Mouse (Mus musculus) telencephalon, adult 2 months (tissue): ENCODE results near the gene Npepps.
"Not testable (repeated sequence)": the region's sequence is repeated elsewhere in the genome, so short reads cannot be mapped to it uniquely, and the experiment has no call there.

Experiments used
- DNase-seq: peaks from one replicate; pipeline ENCODE4 v3.0.0-alpha.2; 2011; ENCODE audit warnings: low read depth, low spot score

The Npepps gene

DNA sequence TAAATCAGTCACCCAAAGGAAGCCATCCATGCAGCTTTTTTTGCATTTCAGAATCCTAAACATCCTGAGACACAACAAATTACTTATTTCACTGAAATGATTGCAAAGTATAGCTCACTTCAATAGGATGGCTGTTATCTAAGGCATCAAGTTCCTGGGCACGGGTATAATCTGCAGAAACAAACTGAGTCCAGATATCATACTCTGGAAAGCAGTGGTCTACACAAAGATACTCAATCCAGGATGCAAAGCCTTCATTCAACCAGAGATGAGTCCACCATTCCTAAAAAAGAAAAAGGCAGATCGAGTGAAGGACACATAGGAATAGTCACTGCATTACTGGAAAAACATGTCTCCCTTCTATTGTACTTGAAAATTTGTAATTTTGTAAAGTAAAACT, 42.5 kb downstream of the Npepps start:
- no peak for DNase-seq

DNA sequence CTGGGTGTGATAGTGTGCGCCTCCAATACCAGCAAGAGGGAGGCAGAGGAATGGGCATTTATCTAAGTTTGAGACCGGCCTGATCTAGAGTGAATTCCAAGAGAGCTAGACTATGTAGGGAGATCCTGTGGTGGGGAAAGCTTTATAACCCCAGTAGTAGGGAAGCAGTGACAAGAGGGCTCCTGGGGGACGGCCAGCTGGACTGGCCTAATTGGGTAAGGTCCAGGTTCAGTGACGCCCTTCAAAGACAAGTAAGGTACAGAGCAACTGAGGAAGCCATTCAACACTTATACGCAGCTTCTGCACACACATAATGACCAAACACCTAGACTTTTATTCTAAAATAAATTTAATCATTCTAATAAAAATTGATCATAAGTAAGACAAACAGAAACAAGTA, 48.0 kb downstream of the Npepps start:
- no peak for DNase-seq

DNA sequence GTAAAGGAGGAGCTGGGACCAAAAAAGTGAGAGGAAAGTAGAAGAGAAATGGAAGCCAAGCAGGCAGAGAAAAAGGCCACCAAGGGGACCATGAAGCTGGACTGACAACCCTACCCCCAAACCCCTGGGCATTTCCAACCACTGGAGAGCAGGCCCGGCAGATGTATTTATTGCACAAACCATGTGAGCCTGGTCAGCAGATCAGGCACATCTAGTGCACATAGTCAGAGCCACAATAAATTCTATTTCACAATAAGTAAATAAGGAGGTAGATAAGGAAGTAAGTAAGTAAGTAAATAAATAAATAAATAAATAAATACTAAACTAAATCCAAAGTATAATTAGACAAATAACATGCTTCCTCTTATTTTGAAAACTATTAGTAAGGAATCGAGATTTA, 51.0 kb downstream of the Npepps start:
- DNase-seq = no peak

DNA sequence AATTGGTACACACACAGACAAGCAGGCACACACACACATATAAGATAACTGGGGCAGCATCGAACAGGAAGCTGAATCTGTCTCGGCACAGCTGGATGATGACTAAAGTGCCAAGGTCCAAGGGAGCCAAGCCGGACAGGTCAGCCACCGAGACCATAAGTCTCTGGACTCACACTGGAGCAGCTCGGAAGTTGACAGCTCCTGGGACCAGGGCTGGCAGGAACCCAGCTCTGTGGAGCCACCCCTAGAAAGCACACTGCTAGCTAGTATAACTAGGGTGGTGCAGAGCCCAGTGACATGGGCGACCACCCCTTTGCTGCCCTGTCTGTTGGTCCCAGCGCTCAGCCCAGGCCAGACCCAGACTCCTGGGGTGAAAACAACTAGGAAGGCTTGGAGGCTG, 51.5 kb downstream of the Npepps start:
- no peak for DNase-seq

DNA sequence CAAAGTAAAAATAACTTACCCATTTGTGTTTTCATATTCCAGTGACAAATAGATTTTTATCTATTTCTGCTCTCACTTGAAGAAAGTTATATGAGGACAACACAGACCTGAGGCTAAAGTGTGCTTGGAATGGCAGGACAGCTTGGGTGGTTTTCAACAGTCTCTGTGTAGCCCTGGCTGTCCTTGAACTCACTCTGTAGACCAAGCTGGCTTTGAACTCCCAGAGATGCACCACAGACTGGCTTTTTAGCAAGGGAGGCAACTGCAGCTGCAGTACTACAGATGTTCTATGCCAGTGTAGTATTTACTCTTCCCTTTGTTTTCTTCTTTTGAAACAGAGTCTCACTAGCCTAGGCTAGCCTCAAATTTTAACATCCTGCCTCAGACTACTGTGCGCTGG, 54.3 kb downstream of the Npepps start:
- no peak for DNase-seq

DNA sequence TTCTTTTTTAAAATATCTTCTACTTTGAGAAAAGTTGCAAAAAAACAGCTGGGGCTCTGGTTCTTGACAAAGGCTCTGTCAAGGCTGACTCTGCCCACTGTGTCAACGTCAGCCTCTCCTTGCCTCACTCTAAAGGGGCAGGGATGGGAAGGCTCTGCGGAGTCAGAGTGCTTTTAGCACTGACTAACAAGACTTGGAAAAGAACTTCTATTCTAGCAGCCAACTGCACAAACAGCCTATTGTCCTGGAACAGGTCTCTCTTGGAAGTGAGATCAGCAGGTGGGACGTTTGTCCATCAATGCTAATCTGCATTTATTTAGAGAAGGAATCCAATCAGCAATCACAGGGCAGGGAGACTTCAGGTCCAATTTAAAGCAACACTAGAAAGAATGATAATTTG, 57.0 kb downstream of the Npepps start:
- no peak for DNase-seq

DNA sequence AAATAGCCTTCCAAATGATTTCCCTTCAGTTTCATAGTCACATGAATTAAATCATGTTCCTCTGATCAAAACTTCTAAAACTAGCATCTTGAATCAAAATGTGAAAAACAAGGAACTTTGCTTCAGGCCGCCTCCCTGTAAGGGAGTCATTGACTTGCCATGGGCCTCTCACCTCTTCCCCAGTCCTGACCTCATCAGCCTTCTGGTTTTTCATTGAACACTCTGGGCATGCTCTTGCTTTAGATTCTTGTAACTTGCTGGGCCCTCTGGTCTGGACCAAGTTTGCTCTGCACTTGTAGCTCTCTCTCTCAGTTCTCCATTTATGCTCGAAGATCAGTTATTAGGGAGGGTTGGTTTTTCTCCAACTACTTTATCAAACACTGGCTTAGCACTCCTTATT, 58.8 kb downstream of the Npepps start:
- no peak for DNase-seq

DNA sequence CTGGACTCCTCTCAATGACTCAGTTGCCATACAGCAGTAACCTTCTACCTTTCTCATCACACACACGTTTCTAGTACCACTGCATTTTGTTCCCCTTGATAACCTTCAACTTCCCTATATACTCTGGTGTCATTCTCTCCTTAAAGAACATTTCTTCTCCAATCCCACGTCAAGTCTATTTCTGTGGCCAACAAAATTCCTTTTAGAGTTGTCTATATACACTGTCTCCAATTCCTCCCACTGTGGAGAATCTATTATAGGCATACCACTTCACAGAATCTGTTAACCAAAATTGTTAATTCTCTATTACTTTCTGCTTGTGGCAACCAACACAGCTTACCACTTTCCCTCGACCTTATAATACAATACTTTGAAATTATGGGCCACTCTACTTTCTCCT, 60.2 kb downstream of the Npepps start:
- DNase-seq = peak; percentile 59

DNA sequence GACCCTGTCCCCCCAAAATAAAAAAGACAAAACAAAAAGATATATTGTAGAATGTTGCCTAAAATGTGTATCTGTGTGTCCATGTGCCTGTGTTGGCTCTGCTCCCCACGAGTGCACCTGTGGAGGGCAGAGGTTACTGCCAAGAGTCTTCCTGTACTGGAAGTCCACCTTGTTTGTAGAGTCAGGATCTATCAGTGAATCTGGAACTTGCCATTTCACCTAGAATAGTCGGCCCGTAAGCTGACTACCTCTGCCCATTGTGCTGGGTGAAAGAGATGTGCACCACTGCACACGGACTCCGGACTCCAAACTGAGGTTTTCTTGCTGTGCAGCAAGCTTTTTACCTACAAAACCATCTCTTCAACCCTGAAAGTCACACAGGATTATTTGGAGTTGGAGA, 66.0 kb downstream of the Npepps start:
- no peak for DNase-seq

DNA sequence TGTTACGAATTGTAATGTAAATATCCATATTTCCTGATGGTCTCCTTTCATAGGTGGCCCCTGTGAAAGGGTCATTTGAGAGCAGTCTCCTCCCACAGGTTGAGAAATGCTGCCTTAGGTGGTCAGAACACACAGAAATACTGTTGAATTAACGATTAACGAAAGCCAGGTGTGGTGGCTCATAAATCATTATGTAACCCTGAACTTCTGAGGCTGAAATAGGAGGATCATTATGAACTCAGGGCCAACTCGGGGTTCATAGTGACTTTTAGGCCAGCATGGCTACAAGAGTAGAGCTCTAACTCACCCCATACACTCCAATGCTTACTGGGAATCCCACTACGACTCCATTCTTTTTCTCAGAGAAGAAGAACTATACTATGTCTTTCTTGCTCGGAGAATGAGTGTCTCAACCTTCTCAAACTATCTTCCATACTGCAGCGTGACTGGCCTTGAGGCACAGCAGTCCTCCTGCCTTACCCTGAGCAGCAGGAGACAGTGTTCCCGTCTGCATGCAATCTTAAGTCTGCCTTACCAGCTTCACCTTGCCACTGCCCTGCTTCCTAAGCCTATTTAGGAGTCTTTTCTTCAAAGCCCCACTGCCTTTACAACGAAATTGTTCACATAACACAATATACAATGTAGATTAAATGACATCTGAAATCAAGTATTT, 69.6 kb downstream of the Npepps start:
- no peak for DNase-seq

DNA sequence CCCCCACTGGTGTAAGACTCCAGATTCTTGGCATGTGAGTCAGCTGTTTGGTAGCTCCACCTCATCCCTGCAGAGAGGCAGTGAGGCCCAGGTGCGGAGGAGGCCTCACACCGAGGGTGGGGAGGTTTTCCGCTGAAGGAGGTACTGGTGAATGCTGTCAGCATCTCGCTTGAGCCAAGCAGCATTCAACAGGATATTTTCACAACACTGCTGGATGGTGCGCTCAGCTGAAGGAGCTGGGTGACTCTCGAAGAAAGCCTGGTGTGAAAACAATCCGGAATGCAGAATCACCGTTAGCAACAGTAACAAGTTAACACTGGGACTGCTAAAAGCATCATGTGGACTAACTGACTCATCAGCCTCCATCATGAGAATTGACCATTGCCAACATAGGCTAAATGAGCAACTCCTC, 73.4 kb downstream of the Npepps start:
- peak; percentile 67 for DNase-seq

DNA sequence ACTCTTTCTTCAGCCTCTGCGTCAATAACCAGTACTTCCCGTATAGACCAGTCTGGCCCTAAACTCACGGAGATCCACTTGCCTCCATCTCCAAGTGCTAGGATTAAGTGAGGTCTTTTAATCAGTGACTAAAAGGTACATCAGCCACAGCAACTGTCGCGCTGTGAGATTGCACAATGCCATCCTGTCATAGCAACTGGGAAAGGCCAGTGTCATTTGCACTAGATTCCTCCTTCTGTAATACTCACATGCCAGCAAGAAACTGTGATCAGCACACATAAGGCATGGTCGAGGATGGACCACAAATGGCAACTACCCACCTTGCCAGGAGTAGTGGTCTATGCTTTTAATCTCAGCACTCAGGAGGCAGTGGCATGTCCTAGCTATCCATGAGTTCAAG, 80.9 kb downstream of the Npepps start:
- no peak for DNase-seq

DNA sequence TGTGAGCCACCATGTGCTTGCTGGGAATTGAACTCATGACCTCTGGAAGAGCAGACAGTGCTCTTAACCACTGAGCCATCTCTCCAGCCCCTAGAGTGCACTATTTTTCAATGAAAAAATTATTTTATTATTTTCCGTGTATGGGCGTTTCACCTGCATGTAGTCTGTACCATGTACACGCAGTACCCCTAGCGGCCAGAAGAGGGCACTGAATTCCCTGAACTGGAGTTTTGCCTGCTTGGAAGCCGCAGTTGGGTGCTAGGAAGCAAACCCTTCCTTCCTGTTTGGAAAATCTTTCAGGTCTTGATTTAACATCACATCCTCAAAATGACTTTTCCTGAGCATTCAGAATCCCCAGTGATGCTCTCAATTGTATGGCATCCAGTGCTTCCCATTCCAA, 81.8 kb downstream of the Npepps start:
- no peak for DNase-seq

DNA sequence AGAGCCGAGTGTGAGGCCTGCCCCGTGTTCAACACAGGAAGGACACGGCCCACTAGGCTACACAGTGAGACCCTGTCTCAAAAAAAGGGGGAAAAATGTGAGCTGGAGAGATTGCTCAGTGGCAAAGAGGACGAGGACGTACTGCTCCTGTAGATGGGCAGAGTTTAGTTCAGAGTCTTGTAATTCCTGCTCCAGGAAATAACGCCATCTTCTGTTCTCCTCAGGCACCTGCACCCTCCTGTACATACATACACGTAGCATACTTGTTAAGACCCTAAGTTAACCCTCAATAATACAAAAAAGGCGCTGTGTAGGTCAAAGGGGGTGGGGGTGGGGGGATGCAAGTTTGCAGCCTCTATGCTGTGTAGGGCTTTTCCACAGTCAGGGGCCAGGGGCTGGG, 83.4 kb downstream of the Npepps start:
- DNase-seq = no peak

DNA sequence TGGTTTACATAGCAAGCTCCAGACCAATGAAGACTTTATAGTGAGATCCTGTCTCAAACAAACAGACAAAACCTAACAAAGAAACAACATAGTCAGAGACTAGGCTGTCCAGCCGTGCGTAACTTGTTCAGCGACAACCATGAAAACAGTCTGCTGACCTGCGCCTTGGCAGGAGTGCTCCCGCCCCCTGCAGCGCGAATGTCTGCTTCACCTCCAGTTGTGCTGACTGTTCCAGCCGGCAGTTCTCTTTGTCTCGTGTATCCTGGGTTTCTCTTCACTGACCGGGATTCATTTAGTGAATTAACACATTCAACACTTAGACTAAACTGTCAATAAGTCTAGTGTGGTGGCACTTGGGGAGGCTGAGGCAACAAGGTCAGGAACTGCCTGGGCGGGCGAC, 83.9 kb downstream of the Npepps start:
- DNase-seq = no peak

DNA sequence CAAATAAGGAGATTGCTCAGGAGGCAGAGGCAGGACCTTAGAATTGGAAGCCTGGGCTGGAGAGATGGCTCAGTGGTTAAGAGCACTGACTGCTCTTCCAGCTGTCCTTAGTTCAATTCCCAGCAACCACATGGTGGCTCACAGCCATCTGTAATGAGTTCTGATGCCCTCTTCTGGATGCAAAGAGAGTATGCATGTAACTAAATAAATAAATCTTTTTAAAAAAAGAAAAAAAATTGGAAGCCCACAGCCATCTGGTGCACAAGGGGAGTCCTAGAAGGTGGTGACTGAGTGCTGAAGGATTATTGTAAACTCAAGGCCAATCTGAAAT, 87.9 kb downstream of the Npepps start:
- no peak for DNase-seq

DNA sequence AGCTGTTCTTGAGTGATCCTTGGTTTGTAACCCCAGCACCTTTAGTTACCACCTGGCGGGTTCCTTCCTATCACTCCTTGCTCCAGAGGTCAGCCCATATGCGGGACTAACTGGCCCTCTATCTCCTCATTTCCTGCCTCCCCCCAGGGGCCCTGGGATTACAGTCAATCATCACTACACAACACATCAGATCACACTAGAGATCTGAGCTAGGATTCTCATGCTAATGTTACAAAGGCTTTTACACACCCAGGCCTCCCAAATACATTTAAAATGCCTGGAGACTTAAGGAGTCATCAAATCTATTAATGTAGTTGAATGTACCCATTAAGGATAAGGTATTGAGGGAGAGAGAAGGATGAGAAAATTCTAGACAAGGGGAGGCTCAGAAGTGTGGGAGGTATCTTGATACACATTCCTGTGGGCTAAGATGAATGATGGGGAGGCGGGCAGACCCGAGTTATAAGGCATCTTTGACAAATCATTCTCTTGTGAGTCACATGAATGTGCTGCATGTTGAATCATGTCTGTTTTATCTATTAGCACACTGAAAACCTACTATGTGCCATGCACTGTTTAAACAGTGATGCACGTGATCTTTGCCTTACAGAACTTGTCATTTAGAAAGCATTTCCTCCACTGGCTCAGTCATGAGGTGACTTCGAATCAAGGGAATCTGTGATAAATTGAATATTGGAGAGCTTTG, 88.4 kb downstream of the Npepps start:
- DNase-seq = no peak

DNA sequence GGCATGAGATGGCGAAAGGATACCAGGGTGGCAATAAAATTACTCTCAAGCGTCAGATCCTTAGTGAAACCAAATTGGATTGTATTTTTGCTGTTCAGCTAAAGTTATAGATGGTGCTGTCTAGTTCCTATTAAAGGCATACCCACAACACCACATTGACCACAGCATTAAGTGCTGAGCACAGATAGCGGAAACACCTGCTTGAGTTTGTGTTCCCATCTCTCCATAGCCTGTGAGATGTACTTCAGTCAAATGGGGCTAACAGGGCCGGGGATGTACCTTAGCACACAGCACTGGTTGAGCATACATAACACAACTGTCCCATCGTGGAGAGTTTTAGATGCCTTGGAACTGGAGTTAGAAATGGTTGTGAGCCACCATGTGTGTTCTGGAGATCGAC, 89.4 kb downstream of the Npepps start:
- no peak for DNase-seq

DNA sequence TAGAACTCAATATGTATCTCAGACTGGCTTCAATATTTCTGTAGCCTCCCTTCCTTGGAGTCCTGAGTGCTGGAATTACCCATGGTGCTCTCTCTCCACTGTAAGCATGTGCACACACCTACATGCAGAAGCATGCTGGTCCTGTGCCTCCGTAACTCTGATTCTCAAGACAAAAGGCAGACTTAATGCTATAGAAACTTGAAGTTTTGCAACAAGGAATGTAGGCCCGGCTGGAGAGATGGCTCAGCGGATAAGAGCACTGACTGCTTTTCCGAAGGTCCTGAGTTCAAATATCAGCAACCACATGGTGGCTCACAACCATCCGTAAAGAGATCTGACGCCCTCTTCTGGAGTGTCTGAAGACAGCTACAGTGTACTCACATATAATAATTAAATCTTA, 90.8 kb downstream of the Npepps start:
- DNase-seq = not testable (repeated sequence)

DNA sequence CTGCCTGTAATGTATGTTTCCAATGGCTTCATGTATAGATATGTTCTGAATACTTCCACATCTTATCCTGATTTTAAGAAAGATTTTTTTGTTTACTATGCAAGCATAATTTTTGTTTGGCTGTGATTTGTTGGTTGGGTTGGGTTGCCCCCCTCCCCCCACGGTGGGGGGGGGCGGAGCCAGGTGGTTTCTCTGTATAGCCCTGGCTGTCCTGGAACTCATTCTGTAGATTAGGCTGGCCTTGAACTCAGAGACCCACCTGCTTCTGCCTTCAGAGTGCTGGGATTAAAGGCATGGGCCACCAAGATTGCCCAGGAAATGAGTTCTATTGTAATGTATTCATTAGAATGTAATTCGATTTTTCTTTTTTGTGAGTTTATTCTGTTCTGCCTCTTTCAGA, 91.2 kb downstream of the Npepps start:
- no peak for DNase-seq

DNA sequence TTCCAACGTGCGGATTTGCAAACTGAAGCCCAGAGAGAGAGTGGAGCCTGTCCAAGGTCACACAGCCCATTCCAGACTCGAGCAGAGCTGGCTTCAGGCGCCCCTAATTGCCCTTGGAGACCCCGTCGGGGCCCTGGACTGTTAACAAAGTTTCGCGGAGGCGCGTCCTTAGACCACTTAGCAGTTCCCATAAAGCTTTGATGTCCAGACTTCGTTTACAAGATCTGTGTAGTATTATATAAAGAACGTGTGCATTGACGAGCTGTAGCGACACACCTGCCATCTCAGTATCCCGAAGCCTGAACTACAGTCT, 91.8 kb downstream of the Npepps start:
- DNase-seq = no peak

DNA sequence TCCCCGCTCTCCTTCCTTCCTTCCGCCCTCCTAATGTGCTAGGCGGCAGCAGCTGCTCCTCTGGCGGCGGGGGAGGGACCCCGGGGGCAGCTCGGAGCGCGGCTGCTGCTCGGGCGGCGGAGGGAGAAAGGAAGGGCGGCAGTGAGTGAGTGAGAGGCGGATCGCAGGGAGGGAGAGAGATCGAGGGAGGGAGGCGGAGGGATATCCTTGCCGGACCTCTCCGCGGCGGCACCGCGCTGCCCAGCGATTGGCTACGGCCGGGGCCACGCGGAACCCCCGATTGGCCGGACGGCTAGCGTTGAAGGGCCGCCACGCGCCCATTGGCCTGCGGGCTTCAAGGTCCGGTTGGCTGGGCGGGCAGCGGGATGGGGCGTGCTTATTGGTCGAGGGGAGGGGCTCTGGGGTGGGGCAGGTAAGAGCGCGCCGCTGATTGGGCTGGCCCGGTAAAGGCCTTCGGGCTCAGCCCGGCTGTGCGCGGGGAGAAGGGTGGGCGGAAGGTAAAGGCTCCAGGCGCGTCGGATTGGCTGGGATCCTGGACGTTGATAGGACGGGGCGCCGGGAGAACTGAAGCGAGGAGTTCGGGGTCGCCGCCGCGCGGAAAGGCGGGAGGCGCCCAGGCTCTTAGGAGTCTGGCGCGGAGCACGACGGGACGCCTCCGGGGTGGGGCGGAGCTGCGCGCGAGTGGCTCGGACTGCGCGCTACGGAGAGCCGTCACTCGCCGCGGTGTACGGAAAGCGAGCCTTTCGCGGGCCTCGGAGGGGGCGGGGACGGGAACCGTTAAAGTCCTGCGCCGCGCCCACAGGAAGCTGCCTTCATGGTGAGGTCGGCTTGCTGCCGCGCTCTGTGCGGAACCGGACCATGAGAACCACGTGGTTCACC, 92.4 kb downstream of the Npepps start, which contains the start of gene Kpnb1:
TSS of gene Kpnb1 (minus strand) at position 118 of the 879 bp plus-strand sequence.
- peak; percentile 99 for DNase-seq
